Mouse (Mus musculus): ENCODE measurements around the gene Tmem88b.
"Not testable (repeated sequence)": the region's sequence is repeated elsewhere in the genome, so short reads cannot be mapped to it uniquely, and the experiment has no call there.

The Tmem88b gene

GRCm38 (mm10) chr4:155760613-155761355, 24.9 kb downstream of the Tmem88b start, which contains the start of gene Atad3a:
Atad3a (minus strand) TSS chr4:155761093.
- peak; percentile 93 for DNase-seq (ENCODE audit: low spot score)

GRCm38 (mm10) chr4:155759862-155760612, 25.6 kb downstream of the Tmem88b start:
- DNase-seq (ENCODE audit: low spot score) = no peak

GRCm38 (mm10) chr4:155757011-155757410, 28.7 kb downstream of the Tmem88b start:
- DNase-seq (ENCODE audit: low spot score) = no peak

- no peak for DNase-seq (ENCODE audit: low spot score)
These were observed 38.8 kb downstream of the Tmem88b start for GRCm38 (mm10) chr4:155746575-155747490.

GRCm38 (mm10) chr4:155746036-155746548, 39.6 kb downstream of the Tmem88b start:
- DNase-seq (ENCODE audit: low spot score) = no peak

- no peak for DNase-seq (ENCODE audit: low spot score)
These were observed 40.5 kb downstream of the Tmem88b start for GRCm38 (mm10) chr4:155745136-155745535.

GRCm38 (mm10) chr4:155744474-155744873, 41.2 kb downstream of the Tmem88b start:
- no peak for DNase-seq (ENCODE audit: low spot score)

- no peak for DNase-seq (ENCODE audit: low spot score)
These were observed 43.0 kb downstream of the Tmem88b start for GRCm38 (mm10) chr4:155742684-155743083.

- not testable (repeated sequence) for DNase-seq (ENCODE audit: low spot score)
These were observed 45.0 kb downstream of the Tmem88b start for GRCm38 (mm10) chr4:155740681-155741080.

- DNase-seq (ENCODE audit: low spot score) = no peak
These were observed 45.7 kb downstream of the Tmem88b start for GRCm38 (mm10) chr4:155739741-155740636.

- no peak for DNase-seq (ENCODE audit: low spot score)
These were observed 46.5 kb downstream of the Tmem88b start for GRCm38 (mm10) chr4:155739152-155739551.

GRCm38 (mm10) chr4:155738262-155738661, 47.4 kb downstream of the Tmem88b start:
- no peak for DNase-seq (ENCODE audit: low spot score)

GRCm38 (mm10) chr4:155736421-155736820, 49.3 kb downstream of the Tmem88b start:
- no peak for DNase-seq (ENCODE audit: low spot score)

- no peak for DNase-seq (ENCODE audit: low spot score)
These were observed 49.9 kb downstream of the Tmem88b start for GRCm38 (mm10) chr4:155735788-155736187.

GRCm38 (mm10) chr4:155734951-155735702, 50.5 kb downstream of the Tmem88b start:
- peak; percentile 16 for DNase-seq (ENCODE audit: low spot score)

GRCm38 (mm10) chr4:155734350-155734941, 51.2 kb downstream of the Tmem88b start, which contains the start of gene Tmem240:
Tmem240 (plus strand) TSS chr4:155734800.
- peak; percentile 92 for DNase-seq (ENCODE audit: low spot score)

- DNase-seq (ENCODE audit: low spot score) = no peak
These were observed 52.4 kb downstream of the Tmem88b start for GRCm38 (mm10) chr4:155733267-155733666.
